Mouse (Mus musculus) olfactory bulb, adult 2 months (tissue): ENCODE measurements at regions not wholly inside any gene's neighbourhood (a gene's known extent, or its start where the extent isn't known, plus 50 kb on each side); places are given as distances from the start of the nearest gene placed in this dataset.

Experiments
- CTCF ChIP-seq: fragments of 200-500 bp; IDR thresholded peaks from 2 replicates; pipeline ENCODE4 v1.5.1; 2012; ENCODE audit warnings: low read depth, mild to moderate bottlenecking, low read length, moderate library complexity; ENCODE audit not compliant: insufficient read depth
- POLR2A ChIP-seq: fragments of 200-500 bp; IDR thresholded peaks from 2 replicates; pipeline ENCODE4 v1.6.1; 2012; ENCODE audit warnings: mild to moderate bottlenecking, low read depth, low read length, moderate library complexity; ENCODE audit not compliant: insufficient read depth

DNA sequence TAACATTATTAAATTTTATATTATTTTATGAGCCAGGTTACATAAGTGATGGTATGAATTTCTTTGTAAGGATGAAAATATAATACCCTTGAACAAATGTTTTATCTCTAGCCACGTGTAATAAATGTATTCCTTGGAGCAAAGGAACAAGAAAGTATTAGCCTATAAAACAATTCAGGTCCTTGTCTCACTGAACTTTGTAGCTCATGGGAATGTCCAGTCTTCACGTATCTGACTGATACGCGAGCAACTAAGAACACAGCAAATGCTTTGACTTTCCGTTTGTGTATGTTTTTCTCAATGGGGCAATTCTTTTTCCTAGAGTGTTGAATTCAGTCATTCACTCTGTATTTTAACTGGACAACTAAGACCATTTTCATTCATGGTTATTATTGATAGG is 216.9 kb upstream of the Mettl25 start:
- TF ChIP-seq CTCF (no peak), POLR2A (no peak)
